Mouse (Mus musculus): ENCODE data around the gene Ephb2. TPM values are rescaled to one million over a fixed set of nuclear protein-coding genes. Genes with fewer than 3 reads are reported as not detected.

The Ephb2 gene
- polyA plus RNA-seq, 1 experiment, result 10.4 TPM

DNA sequence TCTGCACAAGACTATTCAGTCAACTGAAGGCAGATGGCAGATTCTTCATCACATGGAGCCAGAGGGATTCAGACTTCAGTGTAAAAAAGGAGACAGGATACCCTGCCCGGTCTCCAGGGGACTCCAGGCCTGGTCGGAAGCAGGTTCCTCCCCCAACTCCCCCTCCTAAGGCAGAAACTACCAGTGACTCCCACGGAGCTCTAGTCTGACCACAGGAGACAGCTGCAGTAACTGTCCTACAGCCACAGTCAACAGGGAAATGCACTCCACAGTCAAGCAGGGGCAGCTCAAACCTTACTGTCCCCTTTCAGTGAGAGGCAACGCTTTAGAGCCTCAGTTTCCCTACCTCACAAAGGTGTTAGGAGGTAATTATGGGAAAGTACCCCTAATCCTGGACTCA lies 23.2 kb downstream of the Ephb2 start:
- WGBS, result 41% methylated on average over 4 of the region's 4 CpGs
- TF ChIP-seq POLR2A (IDR thresholded peaks at IDR 0.05; ENCODE audit: low read depth, low read length) (no peak), CTCF (conservative IDR thresholded peaks at IDR 0.05; ENCODE audit: insufficient read depth, insufficient read length, low read depth, low read length) (no peak)
- Histone ChIP-seq H3K36me3 (ENCODE audit: control insufficient read depth, insufficient read depth, low read length) (no peaks in the 10 kb centered on the region), H3K27me3 (replicated peaks; ENCODE audit: control insufficient read depth, insufficient read depth, low read length) (no peaks in the 10 kb centered on the region), H3K4me1 (ENCODE audit: control insufficient read depth, insufficient read depth, low read length) (no peaks in the 10 kb centered on the region), H3K4me3 (ENCODE audit: insufficient read depth, low read depth, low read length) (no peak overlapping the region), H3K27ac (ENCODE audit: insufficient read depth, low read depth, low read length) (no peak overlapping the region)
- no peak for DNase-seq

DNA sequence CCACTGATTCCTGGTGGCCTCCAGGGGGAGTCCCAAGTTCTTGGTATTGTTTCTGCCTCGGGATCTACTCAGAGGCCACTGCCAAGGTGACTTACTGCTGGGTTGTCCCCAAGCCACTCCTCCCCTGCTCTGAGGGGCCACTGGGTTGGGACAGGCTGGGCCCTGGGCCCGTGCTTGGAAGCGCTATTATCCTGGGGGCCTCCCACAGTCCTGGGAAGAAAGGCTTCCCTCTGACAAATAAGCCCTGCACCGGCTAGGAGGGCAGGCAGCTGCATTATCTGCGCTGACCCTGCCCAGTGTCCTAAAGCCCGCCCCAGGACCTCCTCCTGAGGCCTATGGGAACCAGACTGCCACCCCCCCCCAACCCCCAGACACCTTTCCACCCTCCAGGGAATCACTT lies 24.2 kb downstream of the Ephb2 start:
- Histone ChIP-seq H3K4me1 (ENCODE audit: control insufficient read depth, insufficient read depth, low read length) (no peaks in the 10 kb centered on the region), H3K36me3 (ENCODE audit: control insufficient read depth, insufficient read depth, low read length) (no peaks in the 10 kb centered on the region), H3K27me3 (replicated peaks; ENCODE audit: control insufficient read depth, insufficient read depth, low read length) (no peaks in the 10 kb centered on the region), H3K4me3 (ENCODE audit: insufficient read depth, low read depth, low read length) (no peak overlapping the region), H3K27ac (ENCODE audit: insufficient read depth, low read depth, low read length) (no peak overlapping the region)
- no peak for TF ChIP-seq POLR2A (IDR thresholded peaks at IDR 0.05; ENCODE audit: low read depth, low read length)
- no peak for TF ChIP-seq CTCF (conservative IDR thresholded peaks at IDR 0.05; ENCODE audit: insufficient read depth, insufficient read length, low read depth, low read length)
- WGBS, result 54% methylated on average over 6 of the region's 6 CpGs
- no peak for DNase-seq

DNA sequence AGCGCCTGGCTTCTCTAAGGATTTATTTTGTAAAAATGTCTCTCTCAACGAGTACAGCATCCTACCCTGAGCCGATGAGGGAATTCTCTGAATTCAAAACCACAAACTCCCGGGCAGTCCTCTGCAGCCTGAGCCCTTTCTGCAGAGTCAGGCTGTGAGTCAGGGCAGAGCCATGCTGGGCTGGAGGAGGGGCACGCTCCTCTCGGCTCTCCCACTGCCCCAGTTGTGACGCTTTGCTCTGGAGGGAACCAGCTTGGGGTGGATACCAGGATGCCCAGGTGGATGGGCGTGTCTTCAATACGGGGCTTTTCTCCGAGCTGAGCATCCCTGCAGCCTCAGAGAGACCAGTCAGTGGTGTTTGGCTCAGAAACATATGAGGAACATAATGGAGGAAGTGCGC lies 27.3 kb downstream of the Ephb2 start:
- no peaks in the 10 kb centered on the region for H3K27me3 ChIP-seq (replicated peaks; ENCODE audit: control insufficient read depth, insufficient read depth, low read length)
- no peaks in the 10 kb centered on the region for H3K36me3 ChIP-seq (ENCODE audit: control insufficient read depth, insufficient read depth, low read length)
- H3K27ac ChIP-seq (ENCODE audit: insufficient read depth, low read depth, low read length), result no peak overlapping the region
- no peak overlapping the region for H3K4me3 ChIP-seq (ENCODE audit: insufficient read depth, low read depth, low read length)
- no peak for TF ChIP-seq POLR2A (IDR thresholded peaks at IDR 0.05; ENCODE audit: low read depth, low read length)
- TF ChIP-seq CTCF (conservative IDR thresholded peaks at IDR 0.05; ENCODE audit: insufficient read depth, insufficient read length, low read depth, low read length), result no peak
- WGBS, result 56% methylated on average over 11 of the region's 11 CpGs
- no peak for DNase-seq
- H3K4me1 ChIP-seq (ENCODE audit: control insufficient read depth, insufficient read depth, low read length), result no peaks in the 10 kb centered on the region

DNA sequence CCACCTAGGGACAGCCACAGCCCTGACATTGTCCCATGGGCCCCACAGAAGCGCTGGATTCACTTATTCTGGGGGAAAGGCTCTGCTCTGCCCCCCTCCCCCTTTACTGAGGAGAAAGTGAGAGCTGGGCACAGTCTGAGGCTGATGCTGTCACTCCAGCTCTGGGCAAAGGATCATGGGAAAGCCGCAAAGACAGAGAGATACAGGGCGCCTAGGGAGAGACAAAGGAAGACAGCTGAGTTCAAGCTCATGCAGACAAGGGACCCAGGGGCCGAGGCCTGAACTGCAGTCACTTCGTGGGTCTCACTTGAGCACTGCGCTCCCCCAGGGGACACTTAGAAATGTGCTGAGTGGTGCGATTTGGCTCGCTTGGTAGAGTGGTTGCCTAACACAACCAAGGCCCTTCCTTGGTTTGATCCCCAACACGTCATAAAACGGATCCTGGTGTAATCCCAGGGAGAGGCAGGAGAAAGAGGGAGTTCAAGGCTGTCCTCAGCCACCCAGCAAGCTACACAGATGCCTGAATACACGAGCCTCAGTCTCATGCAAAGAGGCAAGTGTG lies 28.3 kb downstream of the Ephb2 start:
- no peaks in the 10 kb centered on the region for H3K36me3 ChIP-seq (ENCODE audit: control insufficient read depth, insufficient read depth, low read length)
- TF ChIP-seq CTCF (conservative IDR thresholded peaks at IDR 0.05; ENCODE audit: insufficient read depth, insufficient read length, low read depth, low read length) (no peak), POLR2A (IDR thresholded peaks at IDR 0.05; ENCODE audit: low read depth, low read length) (no peak)
- no peak overlapping the region for H3K27ac ChIP-seq (ENCODE audit: insufficient read depth, low read depth, low read length)
- DNase-seq, result no peak
- no peaks in the 10 kb centered on the region for H3K27me3 ChIP-seq (replicated peaks; ENCODE audit: control insufficient read depth, insufficient read depth, low read length)
- H3K4me1 ChIP-seq (ENCODE audit: control insufficient read depth, insufficient read depth, low read length), result no peaks in the 10 kb centered on the region; the same call in 1 of the 2 replicates
- WGBS, result 87% methylated on average over 11 of the region's 11 CpGs
- H3K4me3 ChIP-seq (ENCODE audit: insufficient read depth, low read depth, low read length), result no peak overlapping the region

DNA sequence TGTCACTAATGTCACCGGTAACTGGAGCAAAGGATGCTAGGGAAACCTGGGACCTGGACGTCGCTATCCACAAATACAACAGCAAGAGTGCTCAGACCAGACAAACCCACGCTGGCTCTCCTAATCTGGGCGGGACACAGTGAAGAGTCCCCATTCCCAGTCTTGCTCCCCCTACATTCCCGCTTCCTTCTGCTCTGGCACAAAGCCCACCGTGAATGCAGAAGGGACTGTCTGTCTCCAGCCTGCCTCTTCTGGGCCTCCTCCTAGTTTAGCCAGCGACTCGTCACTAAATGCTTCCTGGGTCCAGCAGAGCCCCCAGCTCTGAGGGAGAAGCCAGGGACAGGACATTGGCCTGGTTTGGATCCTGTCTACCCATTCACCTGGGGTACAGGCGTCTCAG lies 29.5 kb downstream of the Ephb2 start:
- DNase-seq, result no peak
- Histone ChIP-seq H3K4me3 (ENCODE audit: insufficient read depth, low read depth, low read length) (no peak overlapping the region), H3K4me1 (ENCODE audit: control insufficient read depth, insufficient read depth, low read length) (no peaks in the 10 kb centered on the region; the same call in 1 of the 2 replicates), H3K27ac (ENCODE audit: insufficient read depth, low read depth, low read length) (no peak overlapping the region), H3K27me3 (replicated peaks; ENCODE audit: control insufficient read depth, insufficient read depth, low read length) (no peaks in the 10 kb centered on the region), H3K36me3 (ENCODE audit: control insufficient read depth, insufficient read depth, low read length) (no peaks in the 10 kb centered on the region)
- 82% methylated on average over 10 of the region's 10 CpGs for WGBS
- TF ChIP-seq CTCF (conservative IDR thresholded peaks at IDR 0.05; ENCODE audit: insufficient read depth, insufficient read length, low read depth, low read length) (no peak), POLR2A (IDR thresholded peaks at IDR 0.05; ENCODE audit: low read depth, low read length) (no peak)

DNA sequence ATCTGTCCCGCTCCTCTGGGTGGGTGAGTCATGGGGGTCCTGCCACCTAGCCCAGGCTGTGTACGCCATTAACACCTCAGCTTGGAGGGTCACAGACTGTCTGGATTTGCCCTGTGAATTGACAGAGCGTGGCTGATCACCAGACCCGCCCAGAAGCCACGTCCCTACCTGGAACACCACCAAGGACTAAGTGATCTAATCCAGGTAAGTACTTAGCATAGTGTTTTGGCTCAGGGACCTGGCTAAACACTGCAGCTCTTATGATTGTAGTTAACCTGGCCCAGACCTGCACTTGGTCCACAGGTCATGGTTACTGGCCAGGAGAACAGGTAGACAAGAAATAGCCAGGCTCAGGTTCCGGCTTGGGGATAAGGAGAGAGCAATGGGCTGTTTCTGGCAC lies 31.4 kb downstream of the Ephb2 start:
- no peaks in the 10 kb centered on the region for H3K36me3 ChIP-seq (ENCODE audit: control insufficient read depth, insufficient read depth, low read length)
- no peak for TF ChIP-seq CTCF (conservative IDR thresholded peaks at IDR 0.05; ENCODE audit: insufficient read depth, insufficient read length, low read depth, low read length)
- no peak for TF ChIP-seq POLR2A (IDR thresholded peaks at IDR 0.05; ENCODE audit: low read depth, low read length)
- DNase-seq, result peak; percentile 58
- peak overlapping the region; percentile 46; the same call in 1 of the 2 replicates for H3K27ac ChIP-seq (ENCODE audit: insufficient read depth, low read depth, low read length)
- H3K4me3 ChIP-seq (ENCODE audit: insufficient read depth, low read depth, low read length), result no peak overlapping the region
- 72% methylated on average over 6 of the region's 6 CpGs for WGBS
- H3K27me3 ChIP-seq (replicated peaks; ENCODE audit: control insufficient read depth, insufficient read depth, low read length), result no peaks in the 10 kb centered on the region
- no peaks in the 10 kb centered on the region; the same call in 1 of the 2 replicates for H3K4me1 ChIP-seq (ENCODE audit: control insufficient read depth, insufficient read depth, low read length)

DNA sequence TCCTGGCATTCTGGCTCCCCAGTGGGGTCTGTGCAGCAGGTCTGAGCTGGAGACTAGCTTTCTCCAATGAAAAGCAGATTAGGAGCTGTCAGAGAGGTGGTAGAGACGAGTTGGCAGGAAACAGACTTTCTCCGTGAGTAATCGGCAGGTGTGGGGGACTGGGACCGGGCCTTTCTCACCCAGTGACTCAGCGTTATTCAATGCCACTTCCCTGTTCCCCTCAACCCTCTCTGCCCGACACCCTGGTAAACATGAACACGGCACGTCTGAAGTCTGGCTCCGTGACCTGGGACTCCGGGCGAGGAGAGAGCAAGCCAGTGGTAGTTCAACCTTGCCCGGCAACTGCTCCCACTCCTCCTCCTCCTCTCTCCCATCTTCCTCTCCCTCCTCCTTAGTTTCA lies 33.3 kb downstream of the Ephb2 start:
- H3K27me3 ChIP-seq (replicated peaks; ENCODE audit: control insufficient read depth, insufficient read depth, low read length), result no peaks in the 10 kb centered on the region
- no peak for TF ChIP-seq POLR2A (IDR thresholded peaks at IDR 0.05; ENCODE audit: low read depth, low read length)
- no peak for TF ChIP-seq CTCF (conservative IDR thresholded peaks at IDR 0.05; ENCODE audit: insufficient read depth, insufficient read length, low read depth, low read length)
- 33% methylated on average over 12 of the region's 12 CpGs for WGBS
- peak overlapping the region; percentile 61 for H3K27ac ChIP-seq (ENCODE audit: insufficient read depth, low read depth, low read length)
- DNase-seq, result peak; percentile 62
- H3K4me3 ChIP-seq (ENCODE audit: insufficient read depth, low read depth, low read length), result no peak overlapping the region
- H3K4me1 ChIP-seq (ENCODE audit: control insufficient read depth, insufficient read depth, low read length), result no peaks in the 10 kb centered on the region; the same call in 1 of the 2 replicates
- H3K36me3 ChIP-seq (ENCODE audit: control insufficient read depth, insufficient read depth, low read length), result no peaks in the 10 kb centered on the region
